Mouse (Mus musculus): ENCODE measurements around the gene Ccdc148. TPM values are rescaled to one million over a fixed set of nuclear protein-coding genes. Genes with fewer than 3 reads are reported as not detected.
A peak's percentile ranks its signal among the peaks of the same experiment; 100 is the strongest.

Gene Ccdc148
- total and polyA plus RNA-seq, 2 experiments from 2014 or later = 0.46 to 0.56 TPM

GRCm38 (mm10) chr2:59203627-59204425 lies 43.3 kb upstream of the Ccdc148 start:
- Histone ChIP-seq H3K9me3 (replicated peaks; ENCODE audit: control insufficient read depth, low read length) (no peaks in the 10 kb centered on the region), H3K4me2 (ENCODE audit: low read depth, low read length) (no peak overlapping the region), H3K27ac (ENCODE audit: low read depth) (peak overlapping the region; percentile 59), H3K36me3 (replicated peaks; ENCODE audit: control insufficient read depth, insufficient read depth, low read length) (no peaks in the 10 kb centered on the region), H3K4me1 (ENCODE audit: control insufficient read depth, insufficient read depth) (peaks cover 66% of the 10 kb centered on the region), H3K4me3 (ENCODE audit: low read depth, low read length) (no peak overlapping the region), H3K9ac (replicated peaks; ENCODE audit: low read depth, low read length) (no peak overlapping the region), H3K27me3 (ENCODE audit: control insufficient read depth, insufficient read depth, low read length) (no peaks in the 10 kb centered on the region)
- 56% methylated on average over 3 of the region's 3 CpGs for WGBS
- DNase-seq (ENCODE audit: low spot score) (no peak), ATAC-seq (ENCODE audit: insufficient read depth, low read depth) (no peak)
- TF ChIP-seq CTCF (IDR thresholded peaks at IDR 0.05; ENCODE audit: low read depth) = no peak
- TF ChIP-seq EP300 (IDR thresholded peaks at IDR 0.05; ENCODE audit: low read depth) = no peak

- peak overlapping the region; percentile 21; the same call in 1 of the 2 replicates for H3K4me2 ChIP-seq (ENCODE audit: low read depth, low read length)
- H3K9me3 ChIP-seq (replicated peaks; ENCODE audit: control insufficient read depth, low read length) = no peaks in the 10 kb centered on the region
- H3K4me1 ChIP-seq (ENCODE audit: control insufficient read depth, insufficient read depth) = peaks cover 60% of the 10 kb centered on the region
- no peaks in the 10 kb centered on the region for H3K27me3 ChIP-seq (ENCODE audit: control insufficient read depth, insufficient read depth, low read length)
- no peak for TF ChIP-seq CTCF (IDR thresholded peaks at IDR 0.05; ENCODE audit: low read depth)
- TF ChIP-seq EP300 (IDR thresholded peaks at IDR 0.05; ENCODE audit: low read depth) = no peak
- ATAC-seq (ENCODE audit: insufficient read depth, low read depth) (0 out of 2 replicates have a peak, but pooled peaks have one; percentile 1), DNase-seq (ENCODE audit: low spot score) (peak; percentile 49)
- H3K9ac ChIP-seq (replicated peaks; ENCODE audit: low read depth, low read length) = no peak overlapping the region
- peak overlapping the region; percentile 59 for H3K27ac ChIP-seq (ENCODE audit: low read depth)
- no peak overlapping the region for H3K4me3 ChIP-seq (ENCODE audit: low read depth, low read length)
- H3K36me3 ChIP-seq (replicated peaks; ENCODE audit: control insufficient read depth, insufficient read depth, low read length) = no peaks in the 10 kb centered on the region
- WGBS = 26% methylated on average over 5 of the region's 5 CpGs
These were observed 42.4 kb upstream of the Ccdc148 start for GRCm38 (mm10) chr2:59202930-59203329.

GRCm38 (mm10) chr2:59200511-59200910 lies 40.0 kb upstream of the Ccdc148 start:
- DNase-seq (ENCODE audit: low spot score) (no peak), ATAC-seq (ENCODE audit: insufficient read depth, low read depth) (no peak)
- Histone ChIP-seq H3K27ac (ENCODE audit: low read depth) (peak overlapping the region; percentile 32; the same call in 1 of the 2 replicates), H3K36me3 (replicated peaks; ENCODE audit: control insufficient read depth, insufficient read depth, low read length) (no peaks in the 10 kb centered on the region), H3K9me3 (replicated peaks; ENCODE audit: control insufficient read depth, low read length) (no peaks in the 10 kb centered on the region), H3K9ac (replicated peaks; ENCODE audit: low read depth, low read length) (no peak overlapping the region), H3K4me3 (ENCODE audit: low read depth, low read length) (no peak overlapping the region), H3K27me3 (ENCODE audit: control insufficient read depth, insufficient read depth, low read length) (no peaks in the 10 kb centered on the region), H3K4me1 (ENCODE audit: control insufficient read depth, insufficient read depth) (peaks cover 47% of the 10 kb centered on the region), H3K4me2 (ENCODE audit: low read depth, low read length) (no peak overlapping the region)
- WGBS = 85% methylated on average over 3 of the region's 3 CpGs
- TF ChIP-seq CTCF (IDR thresholded peaks at IDR 0.05; ENCODE audit: low read depth) = no peak
- TF ChIP-seq EP300 (IDR thresholded peaks at IDR 0.05; ENCODE audit: low read depth) = no peak

GRCm38 (mm10) chr2:59199476-59199976 lies 39.0 kb upstream of the Ccdc148 start:
- no peak for DNase-seq (ENCODE audit: low spot score)
- WGBS = 91% methylated on average over 5 of the region's 5 CpGs
- no peak overlapping the region for H3K27ac ChIP-seq (ENCODE audit: low read depth)
- no peak overlapping the region for H3K4me2 ChIP-seq (ENCODE audit: low read depth, low read length)
- H3K4me3 ChIP-seq (ENCODE audit: low read depth, low read length) = no peak overlapping the region
- no peaks in the 10 kb centered on the region for H3K27me3 ChIP-seq (ENCODE audit: control insufficient read depth, insufficient read depth, low read length)
- H3K9ac ChIP-seq (replicated peaks; ENCODE audit: low read depth, low read length) = no peak overlapping the region
- TF ChIP-seq EP300 (IDR thresholded peaks at IDR 0.05; ENCODE audit: low read depth) = no peak
- TF ChIP-seq CTCF (IDR thresholded peaks at IDR 0.05; ENCODE audit: low read depth) = no peak
- ATAC-seq (ENCODE audit: insufficient read depth, low read depth) = no peak
- peaks cover 43% of the 10 kb centered on the region for H3K4me1 ChIP-seq (ENCODE audit: control insufficient read depth, insufficient read depth)
- no peaks in the 10 kb centered on the region for H3K9me3 ChIP-seq (replicated peaks; ENCODE audit: control insufficient read depth, low read length)
- no peaks in the 10 kb centered on the region for H3K36me3 ChIP-seq (replicated peaks; ENCODE audit: control insufficient read depth, insufficient read depth, low read length)

DNA sequence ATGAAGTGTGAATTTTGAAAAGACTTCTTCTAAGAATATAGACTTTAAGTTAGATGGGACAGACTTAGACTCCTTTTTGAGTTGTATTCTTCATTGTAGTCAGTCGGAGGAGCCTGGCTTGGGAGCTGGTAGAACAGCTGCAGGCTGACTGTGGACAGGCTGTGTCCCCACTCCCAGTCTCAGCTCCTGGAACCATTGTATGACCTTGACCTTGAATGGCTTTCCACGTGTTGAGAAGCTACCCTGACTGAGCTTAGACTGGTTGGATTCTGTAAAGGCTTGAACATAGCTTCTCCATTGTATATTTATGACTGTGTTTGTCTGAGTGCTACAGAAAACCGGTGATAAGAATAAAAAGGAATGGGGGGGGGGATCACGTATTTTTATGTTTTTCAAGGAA lies 36.7 kb upstream of the Ccdc148 start:
- Histone ChIP-seq H3K27me3 (ENCODE audit: control insufficient read depth, insufficient read depth, low read length) (no peaks in the 10 kb centered on the region), H3K9me3 (replicated peaks; ENCODE audit: control insufficient read depth, low read length) (no peaks in the 10 kb centered on the region), H3K9ac (replicated peaks; ENCODE audit: low read depth, low read length) (no peak overlapping the region), H3K4me2 (ENCODE audit: low read depth, low read length) (no peak overlapping the region), H3K4me3 (ENCODE audit: low read depth, low read length) (no peak overlapping the region), H3K36me3 (replicated peaks; ENCODE audit: control insufficient read depth, insufficient read depth, low read length) (no peaks in the 10 kb centered on the region), H3K4me1 (ENCODE audit: control insufficient read depth, insufficient read depth) (peaks cover 34% of the 10 kb centered on the region), H3K27ac (ENCODE audit: low read depth) (no peak overlapping the region)
- ATAC-seq (ENCODE audit: insufficient read depth, low read depth) = no peak
- 76% methylated on average over 4 of the region's 4 CpGs for WGBS
- no peak for TF ChIP-seq EP300 (IDR thresholded peaks at IDR 0.05; ENCODE audit: low read depth)
- no peak for TF ChIP-seq CTCF (IDR thresholded peaks at IDR 0.05; ENCODE audit: low read depth)
- DNase-seq (ENCODE audit: low spot score) = no peak
